Mouse (Mus musculus): Measurements from ENCODE around the gene Mn1.

DNA sequence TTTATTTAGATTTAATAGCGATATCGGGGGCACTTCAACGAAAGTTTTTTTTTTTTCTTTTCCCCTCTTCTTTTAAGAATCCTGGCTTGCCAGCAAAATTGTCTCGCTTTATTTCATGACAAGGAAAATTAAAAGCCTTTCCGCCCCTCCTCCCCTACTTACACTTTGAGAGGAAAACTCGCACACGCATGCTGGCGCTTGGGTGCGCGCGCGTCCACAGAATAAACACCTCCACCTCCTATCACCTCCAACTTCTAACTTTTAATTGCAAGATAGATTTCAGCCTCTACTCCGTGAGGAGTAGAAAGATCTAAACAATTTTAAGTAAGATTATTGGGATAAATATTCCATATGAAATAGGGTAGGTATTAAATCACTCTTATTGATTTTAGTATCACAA, 1.1 kb upstream of the Mn1 start:
- TF ChIP-seq ZMIZ1 (IDR thresholded peaks at IDR 0.05; ENCODE audit: low read depth, low read length), result no peak
- TF ChIP-seq SMC3 (IDR thresholded peaks at IDR 0.05; ENCODE audit: low read depth, low read length), result no peak
- TF ChIP-seq ZKSCAN1 (IDR thresholded peaks at IDR 0.05; ENCODE audit: borderline replicate concordance, low read depth, low read length), result no peak
- no peak for TF ChIP-seq NRF1 (IDR thresholded peaks at IDR 0.05; ENCODE audit: low read depth, low read length)
- no peak for TF ChIP-seq MXI1 (IDR thresholded peaks at IDR 0.05; ENCODE audit: low read depth, low read length)
- no peak for TF ChIP-seq POLR2A (IDR thresholded peaks at IDR 0.05; ENCODE audit: low read depth, low read length)
- TF ChIP-seq USF2 (conservative IDR thresholded peaks at IDR 0.05; ENCODE audit: low read depth, low read length), result no peak
- no peak for TF ChIP-seq EP300 (IDR thresholded peaks at IDR 0.05; ENCODE audit: low read length)
- no peak for TF ChIP-seq MAFK (IDR thresholded peaks at IDR 0.05; ENCODE audit: insufficient replicate concordance, low read length)
